Mouse (Mus musculus): ENCODE results near the gene Eef1akmt1. TPM values are rescaled to one million over a fixed set of nuclear protein-coding genes. Genes with fewer than 3 reads are reported as not detected.

The Eef1akmt1 gene
- polyA plus RNA-seq, 1 experiment = 18.2 TPM

- peaks cover 2% of the 10 kb centered on the region; the same call in 1 of the 2 replicates for H3K4me1 ChIP-seq (ENCODE audit: control insufficient read depth, insufficient read depth, low read length)
- WGBS = 57% methylated on average over 7 of the region's 7 CpGs
- no peak for DNase-seq
- TF ChIP-seq CTCF (IDR thresholded peaks at IDR 0.05; ENCODE audit: insufficient read depth, low read length) (no peak), POLR2A (IDR thresholded peaks at IDR 0.05; ENCODE audit: borderline replicate concordance, extremely low read depth, low read depth, low read length) (no peak)
- H3K4me3 ChIP-seq (replicated peaks; ENCODE audit: extremely low read depth, low read depth, low read length) = no peak overlapping the region
Measured at GRCm38 (mm10) chr14:57527122-57527521, 44.3 kb downstream of the Eef1akmt1 start.

GRCm38 (mm10) chr14:57526050-57526623, 45.3 kb downstream of the Eef1akmt1 start:
- Histone ChIP-seq H3K4me3 (replicated peaks; ENCODE audit: extremely low read depth, low read depth, low read length) (peak overlapping the region; percentile 69), H3K4me1 (ENCODE audit: control insufficient read depth, insufficient read depth, low read length) (peaks cover 2% of the 10 kb centered on the region; the same call in 1 of the 2 replicates)
- no peak for DNase-seq
- no peak for TF ChIP-seq POLR2A (IDR thresholded peaks at IDR 0.05; ENCODE audit: borderline replicate concordance, extremely low read depth, low read depth, low read length)
- no peak for TF ChIP-seq CTCF (IDR thresholded peaks at IDR 0.05; ENCODE audit: insufficient read depth, low read length)
- WGBS = 55% methylated on average over 10 of the region's 10 CpGs

- Histone ChIP-seq H3K4me3 (replicated peaks; ENCODE audit: extremely low read depth, low read depth, low read length) (peak overlapping the region; percentile 69), H3K4me1 (ENCODE audit: control insufficient read depth, insufficient read depth, low read length) (peaks cover 2% of the 10 kb centered on the region; the same call in 1 of the 2 replicates)
- peak; percentile 77 for DNase-seq
- TF ChIP-seq POLR2A (IDR thresholded peaks at IDR 0.05; ENCODE audit: borderline replicate concordance, extremely low read depth, low read depth, low read length) = no peak
- TF ChIP-seq CTCF (IDR thresholded peaks at IDR 0.05; ENCODE audit: insufficient read depth, low read length) = no peak
- WGBS = 2% methylated on average over 56 of the region's 60 CpGs
Measured at GRCm38 (mm10) chr14:57525388-57526049, 45.9 kb downstream of the Eef1akmt1 start.

DNA sequence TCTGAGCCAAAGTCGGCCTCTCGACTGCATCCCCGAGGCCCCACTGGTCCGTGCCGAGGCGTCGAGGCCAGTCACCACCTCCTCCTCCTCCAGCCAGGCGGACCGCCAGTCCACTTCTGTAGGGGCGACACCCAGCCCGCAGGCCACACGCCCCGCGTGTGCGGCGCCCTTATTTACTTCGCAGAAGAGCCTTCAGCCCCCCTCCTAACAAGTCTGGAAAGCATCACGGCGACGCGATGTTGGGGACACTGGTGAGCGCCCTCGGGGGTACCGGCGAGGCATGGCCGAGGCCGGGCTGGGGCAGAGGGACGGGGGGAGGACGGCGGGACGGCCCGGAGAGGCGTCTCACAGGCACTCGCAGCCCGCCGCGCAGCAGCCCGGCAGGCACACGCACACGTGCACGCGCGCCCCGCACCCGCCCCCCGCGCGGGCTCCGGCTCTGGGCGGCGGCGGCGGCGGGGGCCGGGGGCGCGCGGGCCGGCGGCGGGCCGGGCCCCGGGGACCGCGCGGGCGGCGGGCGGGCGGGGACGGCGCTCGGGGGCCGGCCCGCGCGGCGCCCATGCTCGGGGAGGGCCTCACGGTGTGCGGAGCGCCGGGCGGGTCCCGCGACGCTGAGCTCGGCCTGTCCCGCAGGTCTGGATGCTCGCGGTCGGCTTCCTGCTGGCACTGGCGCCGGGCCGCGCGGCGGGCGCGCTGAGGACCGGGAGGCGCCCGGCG, 46.6 kb downstream of the Eef1akmt1 start, which contains the start of gene Il17d:
TSS of gene Il17d (plus strand) at position 107 of the 717 bp plus-strand sequence.
- no peak for TF ChIP-seq CTCF (IDR thresholded peaks at IDR 0.05; ENCODE audit: insufficient read depth, low read length)
- no peak for TF ChIP-seq POLR2A (IDR thresholded peaks at IDR 0.05; ENCODE audit: borderline replicate concordance, extremely low read depth, low read depth, low read length)
- WGBS = 8% methylated on average over 104 of the region's 104 CpGs
- peak; percentile 38 for DNase-seq
- Histone ChIP-seq H3K4me3 (replicated peaks; ENCODE audit: extremely low read depth, low read depth, low read length) (peak within 1 kb of the TSS; percentile 69), H3K4me1 (ENCODE audit: control insufficient read depth, insufficient read depth, low read length) (peaks cover 2% of the 10 kb centered on the region; the same call in 1 of the 2 replicates)

DNA sequence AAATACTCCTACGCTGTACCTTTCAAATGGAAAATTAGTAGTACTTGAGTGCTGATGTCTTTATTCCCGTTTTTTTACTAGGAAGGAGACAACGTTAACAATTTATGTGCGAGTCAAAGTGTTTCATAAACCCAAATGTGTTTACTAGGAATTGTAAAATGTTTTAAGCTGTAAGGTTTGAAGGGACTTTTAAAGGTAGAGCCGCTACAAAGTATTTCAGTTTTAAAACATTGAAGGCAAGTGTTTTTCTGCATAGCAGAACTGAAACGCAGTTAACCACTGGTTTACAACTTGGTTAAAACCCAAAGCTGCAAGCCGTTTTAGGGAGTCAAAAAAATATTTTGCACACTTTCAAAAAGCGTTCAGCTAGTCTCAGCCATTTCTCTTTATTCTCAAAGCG, 47.6 kb downstream of the Eef1akmt1 start:
- TF ChIP-seq CTCF (IDR thresholded peaks at IDR 0.05; ENCODE audit: insufficient read depth, low read length) (no peak), POLR2A (IDR thresholded peaks at IDR 0.05; ENCODE audit: borderline replicate concordance, extremely low read depth, low read depth, low read length) (no peak)

GRCm38 (mm10) chr14:57517001-57517400, 54.4 kb downstream of the Eef1akmt1 start:
- H3K4me1 ChIP-seq (ENCODE audit: control insufficient read depth, insufficient read depth, low read length) = no peaks in the 10 kb centered on the region
- DNase-seq = no peak
- H3K4me3 ChIP-seq (replicated peaks; ENCODE audit: extremely low read depth, low read depth, low read length) = no peak overlapping the region
- TF ChIP-seq CTCF (IDR thresholded peaks at IDR 0.05; ENCODE audit: insufficient read depth, low read length) (no peak), POLR2A (IDR thresholded peaks at IDR 0.05; ENCODE audit: borderline replicate concordance, extremely low read depth, low read depth, low read length) (no peak)
- WGBS = 84% methylated on average over 7 of the region's 7 CpGs

More for the DNA sequence above, 47.6 kb downstream of the Eef1akmt1 start:
- no peak overlapping the region for H3K4me3 ChIP-seq (replicated peaks; ENCODE audit: extremely low read depth, low read depth, low read length)
- no peak for DNase-seq
- H3K4me1 ChIP-seq (ENCODE audit: control insufficient read depth, insufficient read depth, low read length) = no peaks in the 10 kb centered on the region
- WGBS = 90% methylated on average over 9 of the region's 9 CpGs

GRCm38 (mm10) chr14:57515156-57515762, 56.2 kb downstream of the Eef1akmt1 start:
- Histone ChIP-seq H3K4me1 (ENCODE audit: control insufficient read depth, insufficient read depth, low read length) (no peaks in the 10 kb centered on the region), H3K4me3 (replicated peaks; ENCODE audit: extremely low read depth, low read depth, low read length) (no peak overlapping the region)
- WGBS = 56% methylated on average over 6 of the region's 6 CpGs
- no peak for DNase-seq
- TF ChIP-seq POLR2A (IDR thresholded peaks at IDR 0.05; ENCODE audit: borderline replicate concordance, extremely low read depth, low read depth, low read length) (no peak), CTCF (IDR thresholded peaks at IDR 0.05; ENCODE audit: insufficient read depth, low read length) (no peak)

- Histone ChIP-seq H3K4me3 (replicated peaks; ENCODE audit: extremely low read depth, low read depth, low read length) (no peak overlapping the region), H3K4me1 (ENCODE audit: control insufficient read depth, insufficient read depth, low read length) (peaks cover 4% of the 10 kb centered on the region)
- DNase-seq = peak; percentile 60
- no peak for TF ChIP-seq POLR2A (IDR thresholded peaks at IDR 0.05; ENCODE audit: borderline replicate concordance, extremely low read depth, low read depth, low read length)
- no peak for TF ChIP-seq CTCF (IDR thresholded peaks at IDR 0.05; ENCODE audit: insufficient read depth, low read length)
- WGBS = 41% methylated on average over 6 of the region's 6 CpGs
Measured at GRCm38 (mm10) chr14:57509554-57509953, 61.9 kb downstream of the Eef1akmt1 start.

DNA sequence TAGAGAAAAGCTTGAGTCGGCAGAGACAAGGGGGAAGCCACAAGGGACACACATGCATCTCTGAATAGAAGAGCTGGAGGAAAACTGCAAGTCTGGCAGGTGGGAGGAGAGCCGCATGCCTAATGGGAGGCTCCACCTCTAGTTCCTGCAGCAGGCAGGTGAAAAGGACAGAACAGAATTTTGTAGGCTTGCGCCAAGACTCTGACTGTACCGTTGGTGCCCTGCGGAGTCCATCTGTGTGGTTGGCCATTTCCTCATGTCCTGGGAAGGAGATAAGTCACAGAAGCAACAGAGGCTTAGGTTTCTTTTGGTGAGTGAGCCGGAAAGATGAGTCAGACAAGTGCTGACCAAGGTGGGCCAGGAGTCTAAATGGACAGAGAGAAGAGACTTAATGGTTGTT, 67.7 kb downstream of the Eef1akmt1 start:
- TF ChIP-seq CTCF (IDR thresholded peaks at IDR 0.05; ENCODE audit: insufficient read depth, low read length) = no peak
- no peak for TF ChIP-seq POLR2A (IDR thresholded peaks at IDR 0.05; ENCODE audit: borderline replicate concordance, extremely low read depth, low read depth, low read length)
- DNase-seq = no peak
- no peak overlapping the region for H3K4me3 ChIP-seq (replicated peaks; ENCODE audit: extremely low read depth, low read depth, low read length)
- 89% methylated on average over 6 of the region's 6 CpGs for WGBS
- H3K4me1 ChIP-seq (ENCODE audit: control insufficient read depth, insufficient read depth, low read length) = no peaks in the 10 kb centered on the region; the same call in 1 of the 2 replicates

Other genes with a start within 250 kb of the Eef1akmt1 start
- 23.3 and 36.9 TPM in 2 replicates for gene Cryl1, start 173.1 kb downstream of the Eef1akmt1 start, polyA plus RNA-seq (2012; rRNA removed)
- gene Ift88, start 147.6 kb downstream of the Eef1akmt1 start, polyA plus RNA-seq (2012; rRNA removed) = 6.1 TPM in 2 replicates
- 16.5 and 24.0 TPM in 2 replicates for gene Il17d, start 46.8 kb downstream of the Eef1akmt1 start, polyA plus RNA-seq (2012; rRNA removed)
- 2.3 and 3.8 TPM in 2 replicates for gene Xpo4, start 93.8 kb upstream of the Eef1akmt1 start, polyA plus RNA-seq (2012; rRNA removed)
- gene Gm49361, start 174.5 kb upstream of the Eef1akmt1 start, polyA plus RNA-seq (2012; rRNA removed) = 2.2 TPM in 1 of 2 replicates, not detected in the other
- 85.5 and 111 TPM in 2 replicates for gene Lats2, start 186.8 kb upstream of the Eef1akmt1 start, polyA plus RNA-seq (2012; rRNA removed)
- 5.2 and 5.3 TPM in 2 replicates for gene Sap18, start 226.6 kb upstream of the Eef1akmt1 start, polyA plus RNA-seq (2012; rRNA removed)